Mouse (Mus musculus): ENCODE measurements around the gene Syngr2.
A peak's percentile ranks its signal among the peaks of the same experiment; 100 is the strongest.
"Not testable (repeated sequence)": the region's sequence is repeated elsewhere in the genome, so short reads cannot be mapped to it uniquely, and the experiment has no call there.

Gene Syngr2

GRCm38 (mm10) chr11:117781199-117781821 lies 28.2 kb upstream of the Syngr2 start:
- DNase-seq (ENCODE audit: low spot score in 2 of 2) = no peak

- no peak for DNase-seq (ENCODE audit: low spot score in 2 of 2)
Measured at GRCm38 (mm10) chr11:117781993-117782704, 27.3 kb upstream of the Syngr2 start, which contains the start of the genes Tmc8 and Tmc6. Tmc8 (plus strand) TSS chr11:117782076. Tmc6 (minus strand) TSS chr11:117782198.

- DNase-seq (ENCODE audit: low spot score in 2 of 2) = no peak
Measured at GRCm38 (mm10) chr11:117782705-117783034, 26.8 kb upstream of the Syngr2 start.

GRCm38 (mm10) chr11:117783089-117783488 lies 26.4 kb upstream of the Syngr2 start:
- DNase-seq (ENCODE audit: low spot score in 2 of 2) = peak in 1 of 2 experiments; percentile 69

- no peak for DNase-seq (ENCODE audit: low spot score in 2 of 2)
Measured at GRCm38 (mm10) chr11:117783683-117784309, 25.7 kb upstream of the Syngr2 start.

GRCm38 (mm10) chr11:117786294-117786693 lies 23.2 kb upstream of the Syngr2 start:
- no peak for DNase-seq (ENCODE audit: low spot score in 2 of 2)

- not testable (repeated sequence) for DNase-seq (ENCODE audit: low spot score in 2 of 2)
Measured at GRCm38 (mm10) chr11:117788481-117788880, 21.0 kb upstream of the Syngr2 start.

- peak in 1 of 2 experiments; percentile 53 for DNase-seq (ENCODE audit: low spot score in 2 of 2)
Measured at GRCm38 (mm10) chr11:117790286-117790685, 19.2 kb upstream of the Syngr2 start.

GRCm38 (mm10) chr11:117790703-117791440 lies 18.6 kb upstream of the Syngr2 start:
- no peak for DNase-seq (ENCODE audit: low spot score in 2 of 2)

- no peak for DNase-seq (ENCODE audit: low spot score in 2 of 2)
Measured at GRCm38 (mm10) chr11:117791441-117791761, 18.1 kb upstream of the Syngr2 start.

GRCm38 (mm10) chr11:117792281-117792888 lies 17.1 kb upstream of the Syngr2 start:
- DNase-seq (ENCODE audit: low spot score in 2 of 2) = no peak

GRCm38 (mm10) chr11:117794035-117794551 lies 15.4 kb upstream of the Syngr2 start:
- no peak for DNase-seq (ENCODE audit: low spot score in 2 of 2)

- no peak for DNase-seq (ENCODE audit: low spot score in 2 of 2)
Measured at GRCm38 (mm10) chr11:117796954-117797353, 12.5 kb upstream of the Syngr2 start.

- DNase-seq (ENCODE audit: low spot score in 2 of 2) = no peak
Measured at GRCm38 (mm10) chr11:117797511-117798159, 11.8 kb upstream of the Syngr2 start, which contains the start of gene 6030468B19Rik. 6030468B19Rik (plus strand) TSS chr11:117797660.

- DNase-seq (ENCODE audit: low spot score in 2 of 2) = no peak
Measured at GRCm38 (mm10) chr11:117798160-117798541, 11.3 kb upstream of the Syngr2 start.

GRCm38 (mm10) chr11:117799174-117799573 lies 10.3 kb upstream of the Syngr2 start:
- no peak for DNase-seq (ENCODE audit: low spot score in 2 of 2)

GRCm38 (mm10) chr11:117800038-117800437 lies 9.4 kb upstream of the Syngr2 start:
- DNase-seq (ENCODE audit: low spot score in 2 of 2) = no peak

- no peak for DNase-seq (ENCODE audit: low spot score in 2 of 2)
Measured at GRCm38 (mm10) chr11:117801650-117802049, 7.8 kb upstream of the Syngr2 start.

- no peak for DNase-seq (ENCODE audit: low spot score in 2 of 2)
Measured at GRCm38 (mm10) chr11:117803166-117803688, 6.2 kb upstream of the Syngr2 start.

GRCm38 (mm10) chr11:117806781-117807180 lies 2.7 kb upstream of the Syngr2 start:
- DNase-seq (ENCODE audit: low spot score in 2 of 2) = no peak

All from frontal cortex, postnatal 10 days (tissue).